In genomic region chr6:85586805-85587367, GRCm38 (mm10) we compare ENCODE assay signal across 8 mouse cellular contexts. TPM values are rescaled to one million over a fixed set of nuclear protein-coding genes. Genes with fewer than 3 reads are reported as not detected.
A peak's percentile ranks its signal among the peaks of the same experiment; 100 is the strongest.
DNase-seq lines count a peak whose midpoint lies in the region; ATAC-seq and TF ChIP-seq lines count a peak whose summit lies in the region.

No protein-coding gene starts in this region.

- H3K9me3 ChIP-seq in forebrain, embryonic 14.5 days (replicated peaks; ENCODE audit: control insufficient read depth, low read length), result no peaks in the 10 kb centered on the region
- H3K9me3 ChIP-seq in kidney, embryonic 14.5 days (ENCODE audit: control insufficient read depth, low read length), result no peaks in the 10 kb centered on the region
- H3K9me3 ChIP-seq in midbrain, embryonic 11.5 days (ENCODE audit: control insufficient read depth, low read length), result no peaks in the 10 kb centered on the region

- peak overlapping the region; percentile 95 for H3K4me3 ChIP-seq in layer of hippocampus, adult 2 months
- H3K4me3 ChIP-seq in bone marrow, adult 2 months (replicated peaks; ENCODE audit: control insufficient read depth, low read depth, low read length), result peak overlapping the region; percentile 93
- peak overlapping the region; percentile 90 for H3K4me3 ChIP-seq in forebrain, embryonic 14.5 days (ENCODE audit: low read depth, low read length)
- H3K4me3 ChIP-seq in kidney, embryonic 14.5 days (ENCODE audit: low read length), result peak overlapping the region; percentile 82
- peak overlapping the region; percentile 74; the same call in 1 of the 2 replicates for H3K4me3 ChIP-seq in midbrain, embryonic 11.5 days (ENCODE audit: low read depth, low read length)

- no peak for DNase-seq in layer of hippocampus, adult 2 months (ENCODE audit: low spot score in 2 of 2)
- DNase-seq in layer of hippocampus, postnatal 25 days (ENCODE audit: extremely low spot score in 1 of 2, low spot score in 1 of 2), result no peak
- DNase-seq in forebrain, embryonic 14.5 days (ENCODE audit: low spot score), result peak; percentile 4
- DNase-seq in midbrain, embryonic 11.5 days (ENCODE audit: low spot score, missing footprints), result peak; percentile 83
- no peak for DNase-seq in right cerebral cortex, adult 2 months (ENCODE audit: low spot score in 2 of 2)

- no peaks in the 10 kb centered on the region for H3K4me1 ChIP-seq in bone marrow, adult 2 months (ENCODE audit: control insufficient read depth, insufficient read depth, low read length)
- H3K4me1 ChIP-seq in forebrain, embryonic 14.5 days (ENCODE audit: control insufficient read depth, insufficient read depth, low read length), result peaks cover 16% of the 10 kb centered on the region
- peaks cover 15% of the 10 kb centered on the region for H3K4me1 ChIP-seq in kidney, embryonic 14.5 days (ENCODE audit: control insufficient read depth, insufficient read depth, low read length)
- H3K4me1 ChIP-seq in midbrain, embryonic 11.5 days (ENCODE audit: control insufficient read depth, insufficient read depth, low read length), result peaks cover 17% of the 10 kb centered on the region

- H3K9ac ChIP-seq in forebrain, embryonic 14.5 days (ENCODE audit: low read length), result peak overlapping the region; percentile 13; the same call in 1 of the 2 replicates
- no peak overlapping the region for H3K9ac ChIP-seq in kidney, embryonic 14.5 days (ENCODE audit: low read depth, low read length)
- no peak overlapping the region for H3K9ac ChIP-seq in midbrain, embryonic 11.5 days (ENCODE audit: low read length)

- 50% methylated on average over 9 of the region's 9 CpGs for WGBS in bone marrow, adult 2 months
- 30% methylated on average over 9 of the region's 9 CpGs for WGBS in forebrain, embryonic 14.5 days
- 33% methylated on average over 9 of the region's 9 CpGs for WGBS in kidney, embryonic 14.5 days
- WGBS in midbrain, embryonic 11.5 days, result 22% methylated on average over 9 of the region's 9 CpGs

- peak; percentile 6; the same call in 1 of the 2 replicates for ATAC-seq in forebrain, embryonic 14.5 days
- ATAC-seq in kidney, embryonic 14.5 days (ENCODE audit: low FRiP score, low TSS enrichment), result no peak
- no peak for ATAC-seq in midbrain, embryonic 11.5 days (ENCODE audit: low FRiP score)
- ATAC-seq in frontal cortex, adult (ENCODE audit: low TSS enrichment), result no peak

- TF ChIP-seq POLR2A in bone marrow, adult 2 months (IDR thresholded peaks at IDR 0.05; ENCODE audit: borderline replicate concordance, control insufficient read depth, low read depth, low read length), result no peak

- peak overlapping the region; percentile 65 for H3K4me2 ChIP-seq in forebrain, embryonic 14.5 days (ENCODE audit: low read length)
- H3K4me2 ChIP-seq in kidney, embryonic 14.5 days (replicated peaks; ENCODE audit: low read depth, low read length), result peak overlapping the region; percentile 67
- peak overlapping the region; percentile 63 for H3K4me2 ChIP-seq in midbrain, embryonic 11.5 days

- no peaks in the 10 kb centered on the region for H3K27me3 ChIP-seq in forebrain, embryonic 14.5 days (replicated peaks; ENCODE audit: control insufficient read depth, insufficient read depth, low read length)
- H3K27me3 ChIP-seq in kidney, embryonic 14.5 days (ENCODE audit: control insufficient read depth, insufficient read depth, low read length), result no peaks in the 10 kb centered on the region
- no peaks in the 10 kb centered on the region for H3K27me3 ChIP-seq in midbrain, embryonic 11.5 days (ENCODE audit: control insufficient read depth, insufficient read depth, low read length)

- no peaks in the 10 kb centered on the region for H3K36me3 ChIP-seq in forebrain, embryonic 14.5 days (ENCODE audit: control insufficient read depth, insufficient read depth, low read length)
- no peaks in the 10 kb centered on the region for H3K36me3 ChIP-seq in kidney, embryonic 14.5 days (ENCODE audit: control insufficient read depth, insufficient read depth, low read length)
- no peaks in the 10 kb centered on the region for H3K36me3 ChIP-seq in midbrain, embryonic 11.5 days (ENCODE audit: control insufficient read depth, insufficient read depth, low read length)

- TF ChIP-seq CTCF in layer of hippocampus, adult 2 months (conservative IDR thresholded peaks at IDR 0.05), result peak; percentile 64
- 0 out of 2 replicates have a peak, but pooled peaks have one; percentile 3 for TF ChIP-seq CTCF in bone marrow, adult 2 months (IDR thresholded peaks at IDR 0.05; ENCODE audit: control insufficient read depth, insufficient read depth, low read length)

- H3K27ac ChIP-seq in layer of hippocampus, adult 2 months, result no peak overlapping the region
- no peak overlapping the region for H3K27ac ChIP-seq in bone marrow, adult 2 months (ENCODE audit: control insufficient read depth, insufficient read depth, low read depth, low read length, poor library complexity)
- no peak overlapping the region for H3K27ac ChIP-seq in forebrain, embryonic 14.5 days (ENCODE audit: low read depth, low read length)
- no peak overlapping the region for H3K27ac ChIP-seq in kidney, embryonic 14.5 days (ENCODE audit: low read depth, low read length)
- H3K27ac ChIP-seq in midbrain, embryonic 11.5 days (ENCODE audit: low read depth, low read length), result no peak overlapping the region

RNA-seq across cellular contexts. Expression of gene Alms1, which starts 0.4 kb away (rescaled TPM):
- total RNA-seq in layer of hippocampus, adult 2 months (2021), result 1 to 10 TPM; 6.5 to 8.2 TPM
- 1 to 10 TPM; 5.2 to 7.8 TPM for total RNA-seq in layer of hippocampus, postnatal 25 days (2021)
- polyA plus RNA-seq in bone marrow, adult 2 months (2011; ENCODE audit: insufficient read depth, insufficient read length, low replicate concordance, missing spikeins), result 4.3 and 4.8 TPM in 2 replicates
- 3.8 and 4.3 TPM in 2 replicates for polyA plus RNA-seq in forebrain, embryonic 14.5 days (2014; fragmentation: Nextera tagmentation; extraction: Ambion mirVana)
- polyA plus RNA-seq in kidney, embryonic 14.5 days (2014; fragmentation: Nextera tagmentation; extraction: Ambion mirVana), result 7.1 and 9.2 TPM in 2 replicates
- polyA plus RNA-seq in midbrain, embryonic 11.5 days (2014; fragmentation: Nextera tagmentation; extraction: Ambion mirVana), result 8.8 and 9.0 TPM in 2 replicates

Comparison
In these comparisons a context has a peak if more than half of its experiments do, and no peak if none do; other contexts are left out.
1. DNase-seq: peak in forebrain, embryonic 14.5 days (single experiment) and midbrain, embryonic 11.5 days (single experiment); none in layer of hippocampus, adult 2 months (0 of 2), layer of hippocampus, postnatal 25 days (0 of 2) and right cerebral cortex, adult 2 months (0 of 2).
2. Peak in every context shown above with its lines, with median percentiles within 50 percentile points of each other: H3K4me3 ChIP-seq and H3K4me2 ChIP-seq.